Mouse (Mus musculus) embryonic facial prominence, embryonic 10.5 days (tissue): ENCODE measurements at regions not wholly inside any gene's neighbourhood (a gene's known extent, or its start where the extent isn't known, plus 50 kb on each side); places are given as distances from the start of the nearest gene placed in this dataset.
A peak's percentile ranks its signal among the peaks of the same experiment; 100 is the strongest.

Experiments
- DNase-seq: peaks from one replicate; pipeline ENCODE4 v3.0.0-alpha.2; 2017; ENCODE audit warnings: low spot score
- H3K27ac ChIP-seq: fragments of 300-500 bp; sonication (generic); replicated peaks from 2 replicates; pipeline ENCODE4 v1.5.1; 2016; ENCODE audit warnings: mild to moderate bottlenecking
- H3K27me3 ChIP-seq: fragments of 300-500 bp; sonication (generic); replicated peaks from 2 replicates; pipeline ENCODE4 v1.6.1; 2016; ENCODE audit warnings: low read depth, mild to moderate bottlenecking; ENCODE audit not compliant: poor library complexity, severe bottlenecking
- H3K36me3 ChIP-seq: fragments of 300-500 bp; sonication (generic); replicated peaks from 2 replicates; pipeline ENCODE4 v1.6.1; 2016; ENCODE audit warnings: mild to moderate bottlenecking, moderate library complexity
- H3K4me1 ChIP-seq: fragments of 300-500 bp; sonication (generic); 2 replicates; pipeline ENCODE4 v1.6.1; 2016
- H3K4me3 ChIP-seq: fragments of 300-500 bp; sonication (generic); 2 replicates; pipeline ENCODE4 v1.5.1; 2016; ENCODE audit warnings: mild to moderate bottlenecking, moderate library complexity
- H3K9me3 ChIP-seq: fragments of 300-500 bp; sonication (generic); 2 replicates; pipeline ENCODE4 v1.6.1; 2016; ENCODE audit warnings: mild to moderate bottlenecking
- WGBS: fragments of 180-500 bp; shearing (Covaris S2); methylation state at CpG from one replicate; pipeline ENCODE4 v1.1.7; 2016; 5-methylcytosine and 5-hydroxymethylcytosine counted together

- WGBS, result 89% methylated on average over 1 of the region's 1 CpGs
- Histone ChIP-seq H3K36me3 (no peaks in the 10 kb centered on the region), H3K4me3 (no peak overlapping the region)
Observed at GRCm38 (mm10) chr2:159680641-159681040, 653.3 kb downstream of the Gm826 start.

GRCm38 (mm10) chr2:159703100-159703499 lies 630.9 kb downstream of the Gm826 start:
- H3K4me3 ChIP-seq, result no peak overlapping the region
- H3K9me3 ChIP-seq, result peaks cover 8% of the 10 kb centered on the region; the same call in 1 of the 2 replicates
- H3K27ac ChIP-seq, result no peak overlapping the region
- H3K4me1 ChIP-seq, result no peaks in the 10 kb centered on the region
- H3K27me3 ChIP-seq, result no peaks in the 10 kb centered on the region
- 79% methylated on average over 3 of the region's 3 CpGs for WGBS
- no peak for DNase-seq
- H3K36me3 ChIP-seq, result no peaks in the 10 kb centered on the region

More at GRCm38 (mm10) chr2:159680641-159681040, 653.3 kb downstream of the Gm826 start:
- H3K4me1 ChIP-seq, result peaks cover 6% of the 10 kb centered on the region
- H3K9me3 ChIP-seq, result no peaks in the 10 kb centered on the region
- H3K27ac ChIP-seq, result no peak overlapping the region
- DNase-seq, result no peak
- no peaks in the 10 kb centered on the region for H3K27me3 ChIP-seq

GRCm38 (mm10) chr2:159708141-159708540 lies 625.8 kb downstream of the Gm826 start:
- H3K4me3 ChIP-seq, result no peak overlapping the region
- H3K27ac ChIP-seq, result no peak overlapping the region
- H3K27me3 ChIP-seq, result no peaks in the 10 kb centered on the region
- no peaks in the 10 kb centered on the region for H3K36me3 ChIP-seq
- 91% methylated on average over 2 of the region's 2 CpGs for WGBS
- H3K9me3 ChIP-seq, result no peaks in the 10 kb centered on the region
- no peaks in the 10 kb centered on the region for H3K4me1 ChIP-seq
- DNase-seq, result no peak

- Histone ChIP-seq H3K27ac (no peak overlapping the region), H3K9me3 (no peaks in the 10 kb centered on the region), H3K4me1 (peaks cover 21% of the 10 kb centered on the region), H3K4me3 (no peak overlapping the region), H3K36me3 (no peaks in the 10 kb centered on the region), H3K27me3 (no peaks in the 10 kb centered on the region)
- DNase-seq, result peak; percentile 29
- 16% methylated on average over 3 of the region's 3 CpGs for WGBS
Observed at GRCm38 (mm10) chr2:159714633-159715032, 619.3 kb downstream of the Gm826 start.

- Histone ChIP-seq H3K27ac (no peak overlapping the region), H3K4me3 (no peak overlapping the region), H3K9me3 (no peaks in the 10 kb centered on the region), H3K36me3 (no peaks in the 10 kb centered on the region), H3K4me1 (peaks cover 21% of the 10 kb centered on the region), H3K27me3 (no peaks in the 10 kb centered on the region)
- WGBS, result 35% methylated on average over 2 of the region's 2 CpGs
- DNase-seq, result no peak
Observed at GRCm38 (mm10) chr2:159718738-159719137, 615.2 kb downstream of the Gm826 start.

- Histone ChIP-seq H3K4me3 (no peak overlapping the region), H3K4me1 (peaks cover 11% of the 10 kb centered on the region), H3K9me3 (no peaks in the 10 kb centered on the region), H3K27me3 (no peaks in the 10 kb centered on the region), H3K27ac (no peak overlapping the region), H3K36me3 (no peaks in the 10 kb centered on the region)
- peak; percentile 60 for DNase-seq
- WGBS, result 32% methylated on average over 7 of the region's 7 CpGs
Observed at GRCm38 (mm10) chr2:159725158-159726076, 608.5 kb downstream of the Gm826 start.

GRCm38 (mm10) chr2:159729301-159729700 lies 604.7 kb downstream of the Gm826 start:
- Histone ChIP-seq H3K4me1 (peaks cover 18% of the 10 kb centered on the region), H3K4me3 (no peak overlapping the region), H3K27me3 (no peaks in the 10 kb centered on the region), H3K36me3 (no peaks in the 10 kb centered on the region), H3K27ac (no peak overlapping the region), H3K9me3 (no peaks in the 10 kb centered on the region)
- no peak for DNase-seq
- 90% methylated on average over 3 of the region's 3 CpGs for WGBS

GRCm38 (mm10) chr2:159730221-159730620 lies 603.7 kb downstream of the Gm826 start:
- H3K27ac ChIP-seq, result no peak overlapping the region
- H3K4me3 ChIP-seq, result no peak overlapping the region
- H3K9me3 ChIP-seq, result no peaks in the 10 kb centered on the region
- no peaks in the 10 kb centered on the region for H3K27me3 ChIP-seq
- DNase-seq, result no peak
- peaks cover 10% of the 10 kb centered on the region for H3K4me1 ChIP-seq
- no peaks in the 10 kb centered on the region for H3K36me3 ChIP-seq
- 84% methylated on average over 8 of the region's 8 CpGs for WGBS

GRCm38 (mm10) chr2:159731305-159731704 lies 602.7 kb downstream of the Gm826 start:
- no peak overlapping the region for H3K27ac ChIP-seq
- H3K27me3 ChIP-seq, result no peaks in the 10 kb centered on the region
- DNase-seq, result no peak
- H3K4me3 ChIP-seq, result no peak overlapping the region
- no peaks in the 10 kb centered on the region for H3K9me3 ChIP-seq
- peaks cover 7% of the 10 kb centered on the region; the same call in 1 of the 2 replicates for H3K4me1 ChIP-seq
- no peaks in the 10 kb centered on the region for H3K36me3 ChIP-seq

GRCm38 (mm10) chr2:159732413-159732812 lies 601.5 kb downstream of the Gm826 start:
- no peak for DNase-seq
- WGBS, result 54% methylated on average over 3 of the region's 3 CpGs
- H3K36me3 ChIP-seq, result no peaks in the 10 kb centered on the region
- H3K4me3 ChIP-seq, result no peak overlapping the region
- H3K4me1 ChIP-seq, result peaks cover 7% of the 10 kb centered on the region; the same call in 1 of the 2 replicates
- no peak overlapping the region; the same call in 1 of the 2 replicates for H3K27ac ChIP-seq
- H3K9me3 ChIP-seq, result no peaks in the 10 kb centered on the region
- H3K27me3 ChIP-seq, result no peaks in the 10 kb centered on the region

GRCm38 (mm10) chr2:159734576-159734975 lies 599.4 kb downstream of the Gm826 start:
- WGBS, result 69% methylated on average over 5 of the region's 5 CpGs
- peaks cover 7% of the 10 kb centered on the region; the same call in 1 of the 2 replicates for H3K4me1 ChIP-seq
- H3K27me3 ChIP-seq, result no peaks in the 10 kb centered on the region
- no peak for DNase-seq
- no peak overlapping the region for H3K4me3 ChIP-seq
- no peaks in the 10 kb centered on the region for H3K36me3 ChIP-seq
- H3K27ac ChIP-seq, result no peak overlapping the region
- no peaks in the 10 kb centered on the region for H3K9me3 ChIP-seq

GRCm38 (mm10) chr2:159755541-159756011 lies 578.4 kb downstream of the Gm826 start:
- Histone ChIP-seq H3K9me3 (no peaks in the 10 kb centered on the region), H3K4me3 (no peak overlapping the region), H3K27me3 (no peaks in the 10 kb centered on the region), H3K27ac (peak overlapping the region; percentile 69), H3K36me3 (no peaks in the 10 kb centered on the region), H3K4me1 (peaks cover 15% of the 10 kb centered on the region)
- 22% methylated on average over 7 of the region's 7 CpGs for WGBS
- DNase-seq, result peak; percentile 38

- Histone ChIP-seq H3K27ac (no peak overlapping the region), H3K4me1 (peaks cover 7% of the 10 kb centered on the region), H3K4me3 (no peak overlapping the region), H3K9me3 (no peaks in the 10 kb centered on the region), H3K27me3 (no peaks in the 10 kb centered on the region), H3K36me3 (no peaks in the 10 kb centered on the region)
- DNase-seq, result no peak
- 86% methylated on average over 6 of the region's 6 CpGs for WGBS
Observed at GRCm38 (mm10) chr2:159760806-159761205, 573.2 kb downstream of the Gm826 start.
